Mouse (Mus musculus) liver, embryonic 13.5 days (tissue): ENCODE measurements around the gene Arl15. TPM values are rescaled to one million over a fixed set of nuclear protein-coding genes. Genes with fewer than 3 reads are reported as not detected.

Source experiments
- ATAC-seq: fragments of 200-750 bp; cut with Nextera tagmentation; 2 replicates; pipeline ENCODE4 v1.8.0; 2017; ENCODE audit warnings: low read depth, mild to moderate bottlenecking, moderate number of reproducible peaks, moderate library complexity
- DNase-seq: peaks from one replicate; pipeline ENCODE4 v3.0.0; 2022
- H3K27ac ChIP-seq: fragments of 300-500 bp; sonication (generic); 2 replicates; pipeline ENCODE4 v1.5.1; 2015; ENCODE audit warnings: moderate library complexity, mild to moderate bottlenecking, inconsistent platforms
- H3K27me3 ChIP-seq: fragments of 300-500 bp; sonication (generic); 2 replicates; pipeline ENCODE4 v1.6.1; 2015; ENCODE audit warnings: mild to moderate bottlenecking, inconsistent platforms
- H3K36me3 ChIP-seq: fragments of 300-500 bp; sonication (generic); 2 replicates; pipeline ENCODE4 v1.6.1; 2015; ENCODE audit warnings: mild to moderate bottlenecking, inconsistent platforms
- H3K4me1 ChIP-seq: fragments of 300-500 bp; sonication (generic); replicated peaks from 2 replicates; pipeline ENCODE4 v1.6.1; 2015; ENCODE audit warnings: inconsistent platforms
- H3K4me2 ChIP-seq: fragments of 300-500 bp; sonication (generic); 2 replicates; pipeline ENCODE4 v1.6.1; 2015; ENCODE audit warnings: inconsistent platforms, mild to moderate bottlenecking, moderate library complexity
- H3K4me3 ChIP-seq: fragments of 300-500 bp; sonication (generic); replicated peaks from 2 replicates; pipeline ENCODE4 v1.5.1; 2015; ENCODE audit warnings: mild to moderate bottlenecking, inconsistent platforms
- H3K9ac ChIP-seq: fragments of 300-500 bp; sonication (generic); 2 replicates; pipeline ENCODE4 v1.6.1; 2015; ENCODE audit warnings: mild to moderate bottlenecking, inconsistent platforms
- H3K9me3 ChIP-seq: fragments of 300-500 bp; sonication (generic); replicated peaks from 2 replicates; pipeline ENCODE4 v1.6.1; 2016; ENCODE audit warnings: inconsistent platforms
- WGBS: fragments of 180-500 bp; shearing (Covaris S2); methylation state at CpG from one replicate; pipeline ENCODE4 v1.1.7; 2015; ENCODE audit not compliant: insufficient replicate concordance; 5-methylcytosine and 5-hydroxymethylcytosine counted together
- polyA plus RNA-seq: library from polyadenylated mRNA; unstranded; fragments of >200 nt; fragmentation: Nextera tagmentation; extraction: Ambion mirVana; gene quantifications from 2 replicates; pipeline ENCODE4 v1.2.1, GENCODE M21; 2015

Arl15 gene
- polyA plus RNA-seq, 1 experiment from 2014 or later, result 2.5 TPM

DNA sequence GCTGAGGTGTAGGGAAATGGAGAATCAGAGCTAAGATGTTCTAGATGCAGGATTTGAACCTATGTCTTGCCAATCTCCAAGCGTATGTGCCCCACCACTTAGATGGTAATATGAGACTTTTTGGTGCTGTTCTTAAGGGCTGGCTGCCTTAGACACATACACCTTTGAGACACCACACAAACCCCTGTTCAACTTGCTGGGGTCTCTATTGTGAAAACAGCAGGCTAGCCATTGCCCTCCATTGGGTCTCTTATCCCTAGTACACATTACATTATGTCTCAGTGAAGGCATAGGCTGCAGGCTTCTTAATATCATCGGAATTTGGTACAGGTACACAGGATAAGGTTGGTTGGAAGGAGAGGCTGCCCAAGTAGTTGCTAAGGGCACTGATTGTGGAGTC, 16.8 kb downstream of the Arl15 start:
- peaks cover 67% of the 10 kb centered on the region for H3K4me1 ChIP-seq
- WGBS, result 88% methylated on average over 2 of the region's 2 CpGs

DNA sequence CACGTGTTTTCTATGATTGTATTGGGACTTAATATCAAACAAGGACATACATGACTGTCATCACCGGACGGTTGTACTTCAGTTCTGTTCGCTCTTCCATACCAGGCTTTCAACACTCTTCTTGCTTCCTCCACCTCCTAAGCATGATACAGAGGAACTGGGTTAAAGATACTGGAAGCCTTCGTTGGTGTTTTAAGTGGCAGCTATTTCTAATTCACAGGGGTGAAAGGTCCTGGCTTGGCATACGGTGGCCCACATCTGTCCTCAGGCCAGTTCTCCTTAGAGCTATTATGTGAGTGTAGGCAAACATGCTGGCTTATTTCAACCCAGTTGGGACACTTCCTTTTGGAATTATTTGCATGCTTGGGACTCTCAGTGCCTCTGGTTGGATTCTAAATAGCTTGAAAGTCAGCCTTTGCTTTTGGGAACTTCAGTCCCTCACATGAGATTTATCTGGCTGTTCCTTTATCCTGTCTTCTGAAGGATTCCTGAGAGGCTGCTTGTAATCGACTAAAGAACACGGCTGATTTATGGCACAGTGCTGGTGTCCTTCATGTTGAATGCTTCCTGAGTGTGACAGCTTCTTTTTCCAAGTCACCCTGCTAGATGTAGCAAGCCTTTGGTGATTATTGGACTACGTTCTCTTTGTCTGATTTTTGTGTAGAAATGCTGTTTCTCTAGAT, 17.7 kb downstream of the Arl15 start:
- Histone ChIP-seq H3K27ac (peak overlapping the region; percentile 34; the same call in 1 of the 2 replicates), H3K9me3 (no peaks in the 10 kb centered on the region), H3K4me1 (peaks cover 76% of the 10 kb centered on the region), H3K4me3 (no peak overlapping the region), H3K4me2 (no peak overlapping the region), H3K36me3 (peaks cover 7% of the 10 kb centered on the region; the same call in 1 of the 2 replicates), H3K27me3 (no peaks in the 10 kb centered on the region), H3K9ac (no peak overlapping the region)
- no peak for ATAC-seq
- 50% methylated on average over 9 of the region's 9 CpGs for WGBS
- no peak for DNase-seq

More for the DNA sequence above, 16.8 kb downstream of the Arl15 start:
- no peak for ATAC-seq
- H3K9me3 ChIP-seq, result no peaks in the 10 kb centered on the region
- no peak overlapping the region for H3K9ac ChIP-seq
- peaks cover 7% of the 10 kb centered on the region; the same call in 1 of the 2 replicates for H3K36me3 ChIP-seq
- no peak overlapping the region for H3K4me3 ChIP-seq
- DNase-seq, result no peak
- H3K4me2 ChIP-seq, result no peak overlapping the region
- H3K27me3 ChIP-seq, result no peaks in the 10 kb centered on the region
- H3K27ac ChIP-seq, result no peak overlapping the region

- no peak for DNase-seq
- H3K27me3 ChIP-seq, result no peaks in the 10 kb centered on the region
- H3K9ac ChIP-seq, result no peak overlapping the region
- no peak overlapping the region for H3K27ac ChIP-seq
- WGBS, result 36% methylated on average over 6 of the region's 6 CpGs
- 0 out of 2 replicates have a peak, but pooled peaks cover 3% of the 10 kb centered on the region for H3K36me3 ChIP-seq
- no peak overlapping the region for H3K4me2 ChIP-seq
- H3K9me3 ChIP-seq, result no peaks in the 10 kb centered on the region
- H3K4me1 ChIP-seq, result peaks cover 78% of the 10 kb centered on the region
- no peak overlapping the region for H3K4me3 ChIP-seq
- no peak for ATAC-seq
Measured at GRCm38 (mm10) chr13:113812593-113812975, 18.3 kb downstream of the Arl15 start.

GRCm38 (mm10) chr13:113814121-113814520, 19.8 kb downstream of the Arl15 start:
- H3K36me3 ChIP-seq, result no peaks in the 10 kb centered on the region
- no peaks in the 10 kb centered on the region for H3K27me3 ChIP-seq
- 18% methylated on average over 8 of the region's 8 CpGs for WGBS
- H3K4me1 ChIP-seq, result peaks cover 85% of the 10 kb centered on the region
- DNase-seq (peak; percentile 11), ATAC-seq (peak; percentile 37)
- H3K27ac ChIP-seq, result no peak overlapping the region
- no peak overlapping the region for H3K4me3 ChIP-seq
- H3K9ac ChIP-seq, result no peak overlapping the region
- no peaks in the 10 kb centered on the region for H3K9me3 ChIP-seq
- no peak overlapping the region for H3K4me2 ChIP-seq

DNA sequence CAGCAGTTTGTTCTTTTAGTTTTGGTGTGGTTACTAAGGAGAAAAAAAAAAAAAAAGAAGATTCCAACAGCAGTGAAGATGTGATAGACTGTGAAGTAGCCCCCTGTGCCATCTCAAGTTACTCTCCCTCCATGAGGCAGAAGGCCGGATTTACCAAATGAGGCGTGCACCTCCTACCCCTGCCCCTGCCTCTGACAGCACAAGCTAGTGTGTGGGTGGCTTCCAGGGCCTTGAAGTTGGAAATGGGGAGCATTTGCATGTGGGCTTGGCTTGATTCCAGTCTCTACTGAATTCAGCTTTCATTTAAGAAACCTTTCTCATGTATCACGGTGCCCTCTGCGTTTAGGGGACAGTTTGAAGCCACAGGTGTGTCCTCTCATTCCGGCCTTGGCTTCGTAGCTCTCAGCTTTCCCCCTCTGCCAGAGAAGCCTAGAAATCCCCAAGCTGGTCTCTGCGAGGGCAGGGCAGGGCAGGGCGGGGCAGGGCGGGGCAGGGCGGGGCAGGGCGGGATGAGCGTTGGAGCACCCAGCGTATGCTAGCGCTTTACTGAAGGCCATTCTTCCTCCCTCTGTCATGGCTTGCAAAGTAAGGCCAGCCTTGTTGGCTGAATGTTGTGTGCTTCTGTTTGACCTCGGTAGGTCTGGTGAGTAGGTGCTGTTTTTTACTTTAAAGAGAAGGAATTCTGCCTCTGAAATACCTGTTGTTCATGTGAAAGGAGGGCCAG, 21.6 kb downstream of the Arl15 start:
- Histone ChIP-seq H3K9ac (peak overlapping the region; percentile 46), H3K4me2 (peak overlapping the region; percentile 69), H3K4me3 (peak overlapping the region; percentile 33), H3K4me1 (peaks cover 73% of the 10 kb centered on the region), H3K9me3 (no peaks in the 10 kb centered on the region), H3K27me3 (no peaks in the 10 kb centered on the region), H3K27ac (peak overlapping the region; percentile 45; the same call in 1 of the 2 replicates), H3K36me3 (no peaks in the 10 kb centered on the region)
- WGBS, result 24% methylated on average over 15 of the region's 15 CpGs
- ATAC-seq (peak; percentile 94), DNase-seq (peak; percentile 5)

GRCm38 (mm10) chr13:113816421-113816810, 22.1 kb downstream of the Arl15 start:
- H3K9ac ChIP-seq, result peak overlapping the region; percentile 11; the same call in 1 of the 2 replicates
- H3K27ac ChIP-seq, result no peak overlapping the region
- H3K4me2 ChIP-seq, result peak overlapping the region; percentile 69
- no peaks in the 10 kb centered on the region for H3K27me3 ChIP-seq
- WGBS, result 68% methylated on average over 6 of the region's 6 CpGs
- H3K36me3 ChIP-seq, result no peaks in the 10 kb centered on the region
- peaks cover 71% of the 10 kb centered on the region for H3K4me1 ChIP-seq
- H3K4me3 ChIP-seq, result peak overlapping the region; percentile 33
- no peaks in the 10 kb centered on the region for H3K9me3 ChIP-seq
- DNase-seq (no peak), ATAC-seq (no peak)

DNA sequence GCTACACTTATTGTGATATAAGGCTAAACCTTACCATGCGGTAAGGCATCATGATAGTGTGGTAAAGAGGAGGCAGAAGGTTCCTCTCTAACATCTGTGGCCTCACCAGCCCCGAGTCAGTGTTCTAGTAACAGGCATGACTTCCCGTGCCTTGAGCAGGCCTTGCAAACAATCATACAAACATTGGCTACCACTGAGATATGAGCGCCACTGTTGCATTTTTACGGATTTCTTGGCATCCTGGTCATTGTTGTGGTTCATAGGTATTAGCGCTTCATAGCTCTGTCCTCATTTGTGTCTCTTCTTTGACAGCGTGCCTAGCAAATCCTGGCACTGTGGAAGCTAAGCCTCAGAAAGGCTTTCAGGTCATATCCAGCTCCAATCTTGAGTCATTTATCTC, 24.7 kb downstream of the Arl15 start:
- Histone ChIP-seq H3K9ac (no peak overlapping the region), H3K27ac (no peak overlapping the region), H3K36me3 (no peaks in the 10 kb centered on the region), H3K27me3 (no peaks in the 10 kb centered on the region), H3K9me3 (no peaks in the 10 kb centered on the region), H3K4me1 (peaks cover 56% of the 10 kb centered on the region), H3K4me2 (no peak overlapping the region), H3K4me3 (no peak overlapping the region)
- WGBS, result 82% methylated on average over 7 of the region's 7 CpGs
- ATAC-seq (no peak), DNase-seq (no peak)

DNA sequence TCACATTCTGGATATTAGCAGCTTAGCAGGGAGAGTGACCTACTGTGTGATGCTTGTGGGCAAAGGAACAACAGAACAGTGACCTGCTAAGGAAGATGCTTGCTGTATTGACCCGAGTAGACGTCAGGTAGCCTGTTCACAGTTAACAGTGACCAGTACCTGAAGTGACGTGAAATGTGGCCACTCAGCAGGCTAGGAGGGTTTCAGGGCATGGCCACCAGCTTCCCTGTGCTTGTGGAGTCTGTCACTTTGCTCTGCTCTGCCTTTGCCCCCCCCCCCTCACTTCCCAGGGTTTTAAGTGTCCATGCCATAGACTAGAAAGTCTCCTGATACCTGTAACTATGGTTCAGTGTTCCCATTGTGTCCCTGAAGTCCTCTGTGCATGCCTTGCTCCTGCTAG, 25.9 kb downstream of the Arl15 start:
- WGBS, result 80% methylated on average over 3 of the region's 3 CpGs
- H3K4me2 ChIP-seq, result no peak overlapping the region

GRCm38 (mm10) chr13:113821891-113822290, 27.6 kb downstream of the Arl15 start:
- Histone ChIP-seq H3K27me3 (no peaks in the 10 kb centered on the region), H3K4me3 (no peak overlapping the region), H3K9ac (no peak overlapping the region), H3K9me3 (no peaks in the 10 kb centered on the region), H3K4me2 (no peak overlapping the region), H3K36me3 (no peaks in the 10 kb centered on the region), H3K4me1 (peaks cover 27% of the 10 kb centered on the region), H3K27ac (no peak overlapping the region)
- DNase-seq (no peak), ATAC-seq (no peak)
- WGBS, result 90% methylated on average over 12 of the region's 12 CpGs

More for the DNA sequence above, 25.9 kb downstream of the Arl15 start:
- Histone ChIP-seq H3K27ac (no peak overlapping the region), H3K27me3 (no peaks in the 10 kb centered on the region), H3K4me3 (no peak overlapping the region), H3K9ac (no peak overlapping the region), H3K9me3 (no peaks in the 10 kb centered on the region), H3K4me1 (peaks cover 44% of the 10 kb centered on the region), H3K36me3 (no peaks in the 10 kb centered on the region)
- no peak for DNase-seq
- ATAC-seq, result no peak

GRCm38 (mm10) chr13:113824027-113824426, 29.7 kb downstream of the Arl15 start:
- H3K4me3 ChIP-seq, result no peak overlapping the region
- H3K9ac ChIP-seq, result no peak overlapping the region
- peaks cover 29% of the 10 kb centered on the region; the same call in 1 of the 2 replicates for H3K4me1 ChIP-seq
- no peak overlapping the region for H3K4me2 ChIP-seq
- DNase-seq (no peak), ATAC-seq (no peak)
- H3K9me3 ChIP-seq, result no peaks in the 10 kb centered on the region
- H3K27me3 ChIP-seq, result no peaks in the 10 kb centered on the region
- 84% methylated on average over 3 of the region's 3 CpGs for WGBS
- no peaks in the 10 kb centered on the region for H3K36me3 ChIP-seq
- no peak overlapping the region for H3K27ac ChIP-seq

DNA sequence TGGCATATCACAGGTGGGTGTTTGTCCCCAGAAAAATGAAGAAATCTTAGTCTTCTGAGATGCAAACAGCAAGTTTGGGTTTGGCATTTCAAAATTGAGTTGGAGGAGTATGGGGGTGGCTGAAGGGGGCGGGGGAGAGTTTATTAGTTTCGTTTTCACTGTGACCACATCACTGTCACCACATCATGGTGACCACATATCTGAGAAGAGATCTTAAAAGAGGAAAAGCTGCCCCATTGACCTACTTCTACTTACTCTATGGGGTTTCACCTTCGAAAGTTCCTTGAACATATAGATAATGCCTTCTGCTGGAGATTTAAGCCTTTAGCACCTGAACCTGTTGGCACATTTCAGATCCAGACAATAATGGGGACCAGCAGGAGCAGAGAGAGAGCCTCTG, 34.3 kb downstream of the Arl15 start:
- ATAC-seq (no peak), DNase-seq (no peak)
- H3K9me3 ChIP-seq, result no peaks in the 10 kb centered on the region
- H3K4me2 ChIP-seq, result no peak overlapping the region
- H3K36me3 ChIP-seq, result no peaks in the 10 kb centered on the region; the same call in 1 of the 2 replicates
- no peak overlapping the region for H3K27ac ChIP-seq
- 40% methylated on average over 3 of the region's 3 CpGs for WGBS
- H3K27me3 ChIP-seq, result no peaks in the 10 kb centered on the region
- H3K4me3 ChIP-seq, result no peak overlapping the region
- H3K9ac ChIP-seq, result no peak overlapping the region
- peaks cover 33% of the 10 kb centered on the region for H3K4me1 ChIP-seq
